Mouse (Mus musculus) forebrain, embryonic 13.5 days (tissue): ENCODE measurements around the gene Slc15a5. TPM values are rescaled to one million over a fixed set of nuclear protein-coding genes. Genes with fewer than 3 reads are reported as not detected.
"Not testable (repeated sequence)": the region's sequence is repeated elsewhere in the genome, so short reads cannot be mapped to it uniquely, and the experiment has no call there.

Experiments used
- ATAC-seq: fragments of 200-750 bp; cut with Nextera tagmentation; 2 replicates; pipeline ENCODE4 v1.8.0; 2017
- H3K27ac ChIP-seq: fragments of 300-500 bp; sonication (generic); 2 replicates; pipeline ENCODE4 v1.5.1; 2015; ENCODE audit warnings: inconsistent platforms, mild to moderate bottlenecking, moderate library complexity
- H3K27me3 ChIP-seq: fragments of 300-500 bp; sonication (generic); 2 replicates; pipeline ENCODE4 v1.6.1; 2015; ENCODE audit warnings: mild to moderate bottlenecking, inconsistent platforms
- H3K36me3 ChIP-seq: fragments of 300-500 bp; sonication (generic); 2 replicates; pipeline ENCODE4 v1.6.1; 2015; ENCODE audit warnings: mild to moderate bottlenecking, inconsistent platforms; ENCODE audit not compliant: poor library complexity, severe bottlenecking
- H3K4me1 ChIP-seq: fragments of 300-500 bp; sonication (generic); 2 replicates; pipeline ENCODE4 v1.6.1; 2015; ENCODE audit warnings: inconsistent platforms
- H3K4me2 ChIP-seq: fragments of 300-500 bp; sonication (generic); 2 replicates; pipeline ENCODE4 v1.6.1; 2015; ENCODE audit warnings: inconsistent platforms, mild to moderate bottlenecking, moderate library complexity
- H3K4me3 ChIP-seq: fragments of 300-500 bp; sonication (generic); 2 replicates; pipeline ENCODE4 v1.5.1; 2015; ENCODE audit warnings: mild to moderate bottlenecking, inconsistent platforms
- H3K9ac ChIP-seq: fragments of 300-500 bp; sonication (generic); 2 replicates; pipeline ENCODE4 v1.6.1; 2015; ENCODE audit warnings: mild to moderate bottlenecking, inconsistent platforms
- H3K9me3 ChIP-seq: fragments of 300-500 bp; sonication (generic); replicated peaks from 2 replicates; pipeline ENCODE4 v1.6.1; 2016; ENCODE audit warnings: inconsistent platforms
- WGBS: fragments of 180-500 bp; shearing (Covaris S2); methylation state at CpG from one replicate; pipeline ENCODE4 v1.1.7; 2015; 5-methylcytosine and 5-hydroxymethylcytosine counted together
- polyA plus RNA-seq: library from polyadenylated mRNA; unstranded; fragments of >200 nt; fragmentation: Nextera tagmentation; extraction: Ambion mirVana; gene quantifications from 2 replicates; pipeline ENCODE4 v1.2.1, GENCODE M21; 2015

Slc15a5 gene
- polyA plus RNA-seq = not detected in 2 replicates

GRCm38 (mm10) chr6:138079816-138080215 lies at the start of gene Slc15a5:
Slc15a5 (minus strand) TSS chr6:138079916.
- Histone ChIP-seq H3K9me3 (no peaks in the 10 kb centered on the region), H3K4me2 (no peak within 1 kb of the TSS), H3K4me3 (no peak within 1 kb of the TSS), H3K4me1 (no peaks in the 10 kb centered on the region), H3K36me3 (no peaks in the 10 kb centered on the region), H3K9ac (no peak within 1 kb of the TSS), H3K27ac (no peak within 1 kb of the TSS), H3K27me3 (no peaks in the 10 kb centered on the region)
- WGBS = 92% methylated on average over 4 of the region's 4 CpGs
- no peak for ATAC-seq

GRCm38 (mm10) chr6:138128392-138129335 lies 48.9 kb upstream of the Slc15a5 start:
- Histone ChIP-seq H3K4me1 (no peaks in the 10 kb centered on the region), H3K36me3 (no peaks in the 10 kb centered on the region), H3K9ac (no peak overlapping the region), H3K4me3 (no peak overlapping the region), H3K27me3 (no peaks in the 10 kb centered on the region), H3K27ac (no peak overlapping the region), H3K9me3 (no peaks in the 10 kb centered on the region), H3K4me2 (no peak overlapping the region)
- WGBS = 84% methylated on average over 10 of the region's 10 CpGs
- no peak for ATAC-seq

DNA sequence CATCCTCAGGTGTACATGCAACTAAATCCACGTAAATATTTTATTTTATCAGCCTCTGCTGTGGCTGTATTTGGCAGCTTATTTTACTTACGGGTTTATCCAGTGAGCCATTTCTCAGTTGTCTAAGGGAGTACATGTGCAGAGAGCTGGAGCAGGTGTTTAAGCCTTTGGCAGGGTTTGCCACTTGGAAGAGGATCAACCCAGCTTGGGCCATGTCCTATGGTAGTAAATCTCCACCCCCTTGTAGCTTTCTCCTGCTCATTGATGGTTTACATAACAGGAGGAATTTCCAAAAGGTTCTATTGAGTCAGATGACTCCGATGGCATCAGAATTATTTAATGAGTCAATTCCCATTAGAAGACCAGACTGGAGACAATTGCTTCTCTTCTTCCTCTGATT lies 37.8 kb upstream of the Slc15a5 start:
- WGBS = 84% methylated on average over 3 of the region's 3 CpGs
- no peaks in the 10 kb centered on the region for H3K4me1 ChIP-seq
- H3K4me2 ChIP-seq = no peak overlapping the region
- no peaks in the 10 kb centered on the region for H3K9me3 ChIP-seq
- ATAC-seq = no peak
- no peak overlapping the region for H3K4me3 ChIP-seq
- no peaks in the 10 kb centered on the region for H3K27me3 ChIP-seq
- no peaks in the 10 kb centered on the region for H3K36me3 ChIP-seq
- H3K27ac ChIP-seq = no peak overlapping the region
- H3K9ac ChIP-seq = no peak overlapping the region

GRCm38 (mm10) chr6:138104559-138104958 lies 24.8 kb upstream of the Slc15a5 start:
- Histone ChIP-seq H3K27me3 (no peaks in the 10 kb centered on the region), H3K4me1 (no peaks in the 10 kb centered on the region), H3K36me3 (no peaks in the 10 kb centered on the region), H3K9ac (no peak overlapping the region), H3K27ac (no peak overlapping the region), H3K9me3 (no peaks in the 10 kb centered on the region), H3K4me2 (no peak overlapping the region), H3K4me3 (no peak overlapping the region)
- ATAC-seq = no peak

DNA sequence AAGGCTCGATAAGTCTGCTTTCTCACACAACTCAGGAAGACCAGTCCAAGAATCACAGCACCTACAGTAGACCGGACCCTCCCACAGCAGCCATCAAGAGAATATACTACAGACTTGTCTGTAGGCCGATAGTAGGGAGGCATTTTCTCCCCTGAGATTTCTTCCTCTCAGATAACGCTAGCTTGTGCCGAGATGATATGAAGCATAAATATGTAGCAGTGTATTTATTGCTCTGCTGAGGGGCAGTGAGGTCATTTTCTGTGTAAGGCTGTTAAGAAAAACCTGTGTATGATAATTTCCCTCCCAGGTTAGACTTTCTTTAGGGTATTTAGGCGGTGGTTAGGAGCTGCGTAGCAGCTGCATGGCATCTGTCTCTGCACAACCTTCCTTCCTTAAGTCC lies 23.2 kb upstream of the Slc15a5 start:
- Histone ChIP-seq H3K4me3 (no peak overlapping the region), H3K4me2 (no peak overlapping the region), H3K9ac (no peak overlapping the region), H3K4me1 (no peaks in the 10 kb centered on the region), H3K9me3 (no peaks in the 10 kb centered on the region), H3K27me3 (no peaks in the 10 kb centered on the region), H3K36me3 (no peaks in the 10 kb centered on the region), H3K27ac (no peak overlapping the region)
- WGBS = 92% methylated on average over 7 of the region's 7 CpGs
- ATAC-seq = no peak

- WGBS = 85% methylated on average over 4 of the region's 4 CpGs
Observed at GRCm38 (mm10) chr6:138101843-138102242, 22.1 kb upstream of the Slc15a5 start.

DNA sequence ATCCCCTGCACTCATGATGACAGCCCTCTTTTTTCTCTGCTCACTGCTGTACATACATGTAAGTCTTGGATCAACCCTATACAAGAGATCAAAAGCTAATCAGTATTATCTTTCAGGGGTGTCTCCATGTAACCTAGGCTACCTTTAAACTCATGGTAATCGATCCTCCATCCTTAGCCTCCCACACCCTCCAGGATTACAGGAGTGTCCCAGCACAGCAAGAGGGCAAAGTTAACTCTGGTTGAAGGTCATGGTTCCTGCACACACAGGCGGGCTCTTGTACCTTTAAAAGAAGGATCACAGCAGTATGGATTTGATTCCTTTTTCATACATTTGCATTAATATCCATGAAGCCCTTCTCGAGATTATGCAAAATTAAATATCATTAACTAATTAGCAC lies 19.9 kb upstream of the Slc15a5 start:
- 76% methylated on average over 3 of the region's 3 CpGs for WGBS
- H3K27ac ChIP-seq = no peak overlapping the region

More at GRCm38 (mm10) chr6:138101843-138102242, 22.1 kb upstream of the Slc15a5 start:
- Histone ChIP-seq H3K27ac (no peak overlapping the region), H3K4me3 (no peak overlapping the region), H3K4me1 (no peaks in the 10 kb centered on the region), H3K36me3 (no peaks in the 10 kb centered on the region), H3K4me2 (no peak overlapping the region), H3K9ac (no peak overlapping the region), H3K9me3 (no peaks in the 10 kb centered on the region), H3K27me3 (no peaks in the 10 kb centered on the region)
- 0 out of 2 replicates have a peak, but pooled peaks have one; percentile 41 for ATAC-seq

DNA sequence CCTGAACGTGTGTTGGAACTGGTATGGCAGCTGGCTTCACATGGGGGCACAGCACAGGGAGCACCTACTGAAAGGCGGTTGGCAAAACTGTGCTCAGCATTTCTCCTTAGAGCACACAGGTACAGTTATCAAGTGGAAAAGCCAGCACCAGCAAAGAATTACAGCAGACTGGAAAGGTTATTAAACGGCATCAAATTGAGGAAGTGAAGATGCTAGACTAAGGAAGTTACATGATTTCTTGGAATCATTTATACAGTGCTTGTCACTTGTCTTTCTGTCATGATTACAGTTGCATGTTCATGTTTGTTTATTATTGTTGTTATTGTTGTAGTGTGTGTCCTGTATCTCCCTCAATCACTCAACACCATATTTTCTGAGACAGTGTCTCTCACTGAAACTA lies 15.3 kb upstream of the Slc15a5 start:
- no peak overlapping the region for H3K4me2 ChIP-seq
- no peak for ATAC-seq
- H3K9ac ChIP-seq = no peak overlapping the region
- WGBS = 93% methylated on average over 3 of the region's 3 CpGs
- H3K4me3 ChIP-seq = no peak overlapping the region
- no peaks in the 10 kb centered on the region for H3K27me3 ChIP-seq
- no peaks in the 10 kb centered on the region for H3K9me3 ChIP-seq
- no peaks in the 10 kb centered on the region for H3K4me1 ChIP-seq
- no peaks in the 10 kb centered on the region for H3K36me3 ChIP-seq
- no peak overlapping the region for H3K27ac ChIP-seq

More for the DNA sequence above, 19.9 kb upstream of the Slc15a5 start:
- ATAC-seq = no peak
- H3K4me1 ChIP-seq = no peaks in the 10 kb centered on the region
- no peaks in the 10 kb centered on the region for H3K27me3 ChIP-seq
- no peak overlapping the region for H3K4me3 ChIP-seq
- H3K4me2 ChIP-seq = no peak overlapping the region
- H3K36me3 ChIP-seq = no peaks in the 10 kb centered on the region
- H3K9me3 ChIP-seq = no peaks in the 10 kb centered on the region
- H3K9ac ChIP-seq = no peak overlapping the region

DNA sequence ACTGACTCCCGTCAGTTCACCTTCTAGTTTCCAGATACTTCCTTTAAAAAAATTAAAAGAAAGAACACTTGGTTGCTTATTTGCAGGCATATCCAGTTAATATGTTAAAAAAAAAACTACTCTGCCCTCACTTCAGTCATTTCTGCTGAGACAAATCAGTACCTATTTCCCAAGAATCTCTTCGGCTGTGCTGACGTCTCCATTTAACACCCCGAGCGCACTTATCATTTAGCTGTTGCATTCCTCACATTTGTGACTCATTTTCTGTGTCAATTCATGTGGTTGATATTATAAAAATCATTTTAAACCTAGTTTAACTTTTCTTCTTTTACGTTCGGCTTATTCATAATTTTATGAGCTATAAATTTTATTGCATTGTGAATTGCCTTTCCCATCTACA lies 12.7 kb upstream of the Slc15a5 start:
- H3K4me3 ChIP-seq = no peak overlapping the region
- H3K27me3 ChIP-seq = no peaks in the 10 kb centered on the region
- no peak overlapping the region for H3K9ac ChIP-seq
- no peaks in the 10 kb centered on the region for H3K4me1 ChIP-seq
- no peaks in the 10 kb centered on the region for H3K9me3 ChIP-seq
- WGBS = 92% methylated on average over 7 of the region's 7 CpGs
- no peak overlapping the region for H3K4me2 ChIP-seq
- no peak for ATAC-seq
- H3K27ac ChIP-seq = no peak overlapping the region
- no peaks in the 10 kb centered on the region for H3K36me3 ChIP-seq

GRCm38 (mm10) chr6:138089084-138089483 lies 9.4 kb upstream of the Slc15a5 start:
- 82% methylated on average over 8 of the region's 8 CpGs for WGBS
- H3K4me1 ChIP-seq = no peaks in the 10 kb centered on the region
- H3K36me3 ChIP-seq = no peaks in the 10 kb centered on the region
- no peak for ATAC-seq
- no peak overlapping the region for H3K27ac ChIP-seq
- no peak overlapping the region for H3K4me2 ChIP-seq
- H3K9me3 ChIP-seq = no peaks in the 10 kb centered on the region
- no peak overlapping the region for H3K4me3 ChIP-seq
- no peak overlapping the region for H3K9ac ChIP-seq
- no peaks in the 10 kb centered on the region for H3K27me3 ChIP-seq

DNA sequence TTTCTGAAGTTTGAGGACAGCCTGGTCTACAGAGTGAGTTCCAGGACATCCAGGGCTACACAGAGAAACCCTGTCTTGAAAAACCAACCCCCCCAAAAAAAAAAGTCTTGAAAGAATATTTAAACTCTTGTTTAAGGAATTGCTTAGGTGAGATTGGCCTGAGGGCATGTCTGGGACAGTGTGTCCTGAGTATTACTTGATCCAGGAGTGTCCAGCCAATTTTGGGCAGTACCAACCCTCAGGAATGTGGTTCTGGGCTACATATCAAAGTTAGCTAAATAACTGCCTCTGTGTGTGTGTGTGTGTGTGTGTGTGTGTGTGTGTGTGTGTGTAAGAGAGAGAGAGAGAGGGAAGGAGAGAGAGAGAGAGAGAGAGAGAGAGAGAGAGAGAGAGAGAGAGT lies 6.7 kb upstream of the Slc15a5 start:
- H3K36me3 ChIP-seq, H3K27ac ChIP-seq, H3K9me3 ChIP-seq, H3K4me3 ChIP-seq, H3K9ac ChIP-seq, H3K27me3 ChIP-seq, ATAC-seq, H3K4me1 ChIP-seq, H3K4me2 ChIP-seq: not testable (repeated sequence)

GRCm38 (mm10) chr6:138080778-138081549 lies 1.2 kb upstream of the Slc15a5 start:
- H3K27me3 ChIP-seq = no peaks in the 10 kb centered on the region
- WGBS = 90% methylated on average over 6 of the region's 6 CpGs
- no peak overlapping the region for H3K9ac ChIP-seq
- H3K4me3 ChIP-seq = no peak overlapping the region
- H3K9me3 ChIP-seq = no peaks in the 10 kb centered on the region
- H3K4me2 ChIP-seq = no peak overlapping the region
- H3K4me1 ChIP-seq = no peaks in the 10 kb centered on the region
- no peaks in the 10 kb centered on the region for H3K36me3 ChIP-seq
- ATAC-seq = no peak
- no peak overlapping the region for H3K27ac ChIP-seq
